Mouse (Mus musculus) layer of hippocampus, adult 9-11 months (tissue): ENCODE data around the gene Tmem141.

Source experiments
- DNase-seq: peaks from one replicate; pipeline ENCODE4 v3.0.0; 2022

Gene Tmem141

DNA sequence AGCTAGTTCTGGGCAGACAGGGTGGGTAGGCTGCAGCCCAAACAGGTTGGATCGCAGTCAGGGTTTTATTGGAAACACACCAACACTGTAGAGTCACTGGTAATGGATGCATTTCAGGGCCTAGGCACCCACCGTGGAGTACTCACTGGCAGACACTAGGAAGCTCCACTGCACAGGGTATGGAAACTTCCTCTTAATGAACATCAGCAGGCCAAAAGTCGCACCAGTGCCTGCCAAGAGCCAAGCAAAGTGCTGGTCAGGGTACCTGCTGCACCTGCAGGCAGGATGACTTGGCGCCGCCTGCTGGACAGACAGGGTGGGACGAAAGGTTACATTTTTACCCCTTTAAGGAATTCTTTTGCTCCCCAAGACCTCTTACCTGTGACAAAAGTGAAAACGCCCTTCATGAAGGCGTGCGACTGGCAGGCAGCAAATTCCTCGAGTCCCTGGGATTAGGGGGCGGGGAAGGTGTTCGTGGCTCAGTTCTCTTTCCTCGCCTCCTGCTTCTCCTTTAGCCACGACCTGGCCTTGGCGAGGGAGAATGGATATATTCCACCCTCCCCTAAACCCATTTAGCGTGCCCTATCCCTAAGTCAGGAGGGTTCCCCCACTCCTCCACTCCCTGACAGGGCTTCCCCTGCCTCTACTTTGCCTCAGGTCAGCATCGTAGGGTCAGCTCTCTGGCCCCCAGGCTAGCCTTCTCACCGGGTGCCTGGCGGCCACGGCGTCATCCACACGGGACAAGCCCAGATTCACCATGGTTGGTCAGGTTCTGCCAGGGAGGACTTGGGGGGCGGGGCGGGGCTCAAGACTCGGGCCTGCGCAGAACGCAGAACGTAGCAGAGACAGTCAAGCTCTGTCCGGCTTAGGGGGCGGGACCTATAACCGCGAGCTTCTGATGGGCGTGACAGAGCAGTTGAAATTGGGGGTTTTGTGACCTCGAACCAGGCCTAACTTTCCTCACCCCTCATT is at the start of gene Tmem141:
TSS of gene Tmem141 (minus strand) at position 777 of the 972 bp plus-strand sequence.
- DNase-seq, result peak; percentile 93

DNA sequence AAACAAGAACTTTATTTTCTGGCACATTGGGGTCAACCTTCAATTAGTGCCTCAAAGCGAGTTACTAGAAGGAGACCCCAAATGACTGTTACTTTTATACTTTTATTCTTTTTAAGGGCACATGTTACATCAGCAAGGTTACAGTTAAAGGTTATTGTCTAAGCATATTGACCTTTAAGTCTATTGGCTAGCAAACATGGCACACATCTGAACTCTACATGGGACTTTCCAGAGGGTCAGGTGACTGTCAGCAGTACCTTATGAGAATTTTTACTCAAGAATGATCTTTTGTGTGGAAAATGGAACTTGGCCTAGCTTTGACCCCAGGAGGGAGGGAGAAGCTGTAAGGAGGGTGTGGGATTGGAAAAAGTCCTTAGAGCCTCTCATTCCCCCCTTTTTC is 44.7 kb upstream of the Tmem141 start:
- no peak for DNase-seq

DNA sequence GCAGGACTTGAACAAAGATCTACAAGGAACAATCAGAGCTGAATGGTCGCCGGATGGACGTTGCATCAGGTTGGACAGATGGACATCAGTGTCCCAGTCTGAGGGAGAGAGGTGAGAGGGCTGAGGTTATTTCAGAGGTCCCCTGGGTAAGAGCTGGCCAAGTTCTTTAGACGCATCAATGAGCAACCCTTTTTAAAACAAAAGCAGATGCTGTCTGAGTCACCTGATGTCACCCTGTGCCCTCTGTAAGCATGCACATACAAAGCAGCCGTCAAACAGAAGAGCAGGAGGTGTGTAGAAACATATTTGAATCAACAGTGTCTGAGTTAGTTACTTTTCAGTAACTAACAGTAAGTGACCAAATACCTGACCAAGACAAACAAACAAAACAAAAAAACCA is 42.3 kb upstream of the Tmem141 start:
- no peak for DNase-seq

DNA sequence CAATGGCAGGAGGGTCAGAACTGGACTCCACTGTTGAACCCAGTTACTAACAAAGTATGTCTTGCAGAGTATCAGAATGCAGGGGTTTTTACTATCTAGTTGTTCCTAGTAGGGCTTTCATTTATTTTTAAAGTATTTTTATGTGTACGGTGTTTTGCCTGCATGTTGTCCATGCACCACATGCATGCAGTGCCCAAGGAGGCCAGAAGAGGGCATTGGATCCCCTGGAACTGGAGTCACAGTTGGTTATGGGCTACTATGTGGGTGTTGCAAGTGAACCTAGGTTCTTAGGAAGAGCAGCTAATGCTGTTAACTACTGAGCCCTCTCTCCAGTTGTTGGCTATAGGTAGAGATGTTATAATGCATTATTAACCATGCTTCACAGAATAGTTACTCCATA is 41.7 kb upstream of the Tmem141 start:
- no peak for DNase-seq

DNA sequence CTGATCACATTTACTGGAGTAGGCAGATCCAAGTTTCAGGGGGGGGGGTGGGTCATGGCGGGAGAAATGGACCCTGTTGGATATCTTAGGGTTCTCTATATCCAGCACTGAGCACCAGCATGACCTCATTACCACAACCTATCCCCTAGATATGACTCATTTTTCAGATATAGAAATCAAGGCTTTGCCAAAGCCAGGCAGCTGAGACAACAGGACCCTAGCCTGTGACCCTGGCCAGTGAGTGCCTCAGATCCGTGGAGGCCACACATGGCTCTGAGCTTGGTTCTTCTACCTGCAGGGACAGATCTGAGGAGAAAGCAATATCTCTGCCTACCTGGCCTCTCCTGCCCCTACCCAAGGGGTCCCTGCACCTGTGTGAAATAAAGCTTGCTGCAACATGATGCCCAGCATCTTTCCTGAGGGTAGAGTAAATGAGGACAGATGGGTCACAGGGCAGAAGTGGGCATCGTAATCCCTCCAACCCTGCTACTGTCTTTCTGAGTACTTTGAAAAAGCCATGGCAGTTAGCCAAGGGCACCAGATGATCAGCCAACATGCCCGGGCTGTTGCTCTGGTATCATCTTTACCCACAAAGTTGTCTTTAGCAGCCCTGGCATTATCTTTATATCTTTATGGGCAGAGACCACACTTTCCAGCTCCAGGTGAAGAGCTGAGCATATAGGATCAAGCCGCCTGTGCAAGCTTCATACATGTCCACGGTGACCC is 39.6 kb upstream of the Tmem141 start:
- no peak for DNase-seq

DNA sequence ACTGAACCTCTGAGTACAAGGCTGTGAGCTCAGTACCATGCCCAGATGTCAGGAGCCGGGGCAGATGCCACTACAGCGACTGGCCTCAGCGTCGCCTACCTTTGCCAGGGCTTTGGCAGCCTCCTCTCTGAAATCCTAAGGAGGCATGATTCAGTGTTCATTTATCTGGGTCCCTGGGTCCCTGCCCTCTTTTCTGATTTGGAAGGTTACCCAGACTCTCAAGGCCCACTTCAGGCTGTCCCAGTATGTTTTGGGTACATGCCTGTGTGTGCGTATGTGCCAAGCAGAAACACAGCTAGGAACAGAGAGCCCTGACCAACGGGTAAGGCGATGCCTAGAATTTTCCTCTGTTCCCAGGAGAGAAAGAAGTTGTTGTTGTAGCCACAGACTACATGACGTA is 38.5 kb upstream of the Tmem141 start:
- no peak for DNase-seq

DNA sequence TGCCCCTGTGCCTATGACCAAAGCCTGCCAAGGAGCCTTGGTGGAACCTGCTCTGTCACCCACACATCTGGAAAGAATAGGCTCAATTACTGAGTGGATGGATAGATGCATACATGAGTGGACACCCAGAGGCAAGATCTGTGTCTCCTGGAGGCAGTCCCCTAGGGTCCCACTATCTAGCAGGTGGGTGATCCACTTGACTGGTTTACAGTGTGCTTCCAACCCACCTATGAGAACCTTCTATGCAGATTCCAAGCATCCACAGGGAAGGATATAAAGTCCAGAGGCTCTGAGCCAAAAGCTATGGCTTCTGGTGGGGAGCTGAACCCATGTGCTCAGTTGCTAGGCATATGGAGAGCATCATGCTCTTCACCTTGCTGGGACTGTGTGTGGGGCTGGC is 35.8 kb upstream of the Tmem141 start, which contains the start of gene Lcn5:
TSS of gene Lcn5 (plus strand) at position 301 of the 400 bp plus-strand sequence.
- DNase-seq, result no peak

DNA sequence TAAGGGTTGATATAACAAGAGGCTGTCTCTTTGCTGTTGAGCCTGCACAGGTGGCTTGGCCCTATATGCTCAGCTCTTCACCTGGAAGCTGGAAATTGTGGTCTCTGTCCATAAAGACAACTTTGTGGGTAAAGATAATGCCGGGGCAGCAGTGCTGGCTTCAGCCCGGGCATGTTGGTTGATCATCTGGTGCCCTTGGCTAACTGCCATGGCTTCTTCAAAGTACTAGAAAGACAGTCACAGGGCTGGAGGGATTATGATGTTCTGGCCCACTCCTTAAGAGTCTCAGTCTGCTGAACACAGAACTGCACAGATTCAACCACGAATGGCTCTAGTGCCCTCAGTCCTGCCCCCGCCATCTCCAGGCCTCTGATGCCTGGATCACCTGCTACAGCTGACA is 35.4 kb upstream of the Tmem141 start:
- DNase-seq, result no peak

DNA sequence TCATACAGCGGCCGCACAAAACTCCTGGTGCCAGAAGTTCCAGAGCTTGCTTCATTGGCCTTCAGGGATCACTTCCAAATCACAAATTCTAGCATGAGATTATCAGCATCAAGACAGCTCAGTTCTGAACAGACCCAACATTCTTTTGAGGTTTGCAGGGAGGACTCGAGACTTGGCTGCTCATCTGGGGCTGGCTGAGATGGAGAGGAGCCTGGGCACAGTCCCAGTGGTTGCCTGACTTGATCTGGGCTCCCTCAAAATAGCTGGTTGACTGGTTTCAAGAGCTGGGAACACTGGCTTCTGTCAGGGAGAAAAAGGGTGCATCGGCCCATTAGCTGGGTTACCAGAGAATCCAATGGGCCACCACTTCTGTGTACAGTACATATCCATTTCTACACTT is 34.9 kb upstream of the Tmem141 start:
- no peak for DNase-seq

DNA sequence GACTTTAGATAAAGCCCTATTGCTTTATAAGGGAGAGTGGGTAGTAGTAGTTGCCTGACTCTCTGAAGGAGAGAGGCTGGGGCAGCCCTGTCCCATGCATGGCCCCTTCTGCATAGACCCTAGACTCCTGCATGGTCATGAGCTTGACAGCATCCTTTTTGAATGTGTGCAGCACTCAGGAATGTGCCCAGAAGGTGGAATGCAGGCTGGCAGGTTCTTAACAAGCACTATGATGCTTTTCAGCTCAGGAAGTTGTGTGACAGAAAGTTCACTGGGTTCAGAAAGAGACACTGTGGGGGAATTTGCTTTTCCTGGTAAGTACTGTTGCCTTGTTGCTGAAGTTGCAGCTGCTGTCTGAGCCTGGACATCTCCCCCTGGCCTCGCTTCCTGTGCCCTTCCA is 32.7 kb upstream of the Tmem141 start:
- no peak for DNase-seq

DNA sequence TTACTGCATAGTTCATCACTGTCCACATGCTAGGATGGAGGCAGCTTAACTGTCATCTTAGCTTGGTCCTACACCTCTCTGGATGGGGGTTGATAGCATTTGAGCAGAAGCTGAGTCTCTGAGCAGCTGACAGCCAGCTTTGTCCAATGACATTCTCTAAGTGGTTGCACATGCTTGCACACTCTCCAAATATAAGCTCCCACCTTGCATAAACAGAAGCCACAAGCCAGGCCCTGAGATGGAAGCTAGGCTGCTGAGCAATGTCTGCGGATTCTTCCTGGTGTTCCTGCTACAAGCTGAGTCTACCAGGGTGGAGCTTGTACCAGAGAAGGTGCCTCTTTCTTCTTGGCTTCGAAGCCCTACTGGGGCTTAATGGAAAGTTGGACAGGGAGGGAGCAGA is 31.1 kb upstream of the Tmem141 start, which contains the start of gene Lcn8:
TSS of gene Lcn8 (plus strand) at position 219 of the 400 bp plus-strand sequence.
- no peak for DNase-seq

DNA sequence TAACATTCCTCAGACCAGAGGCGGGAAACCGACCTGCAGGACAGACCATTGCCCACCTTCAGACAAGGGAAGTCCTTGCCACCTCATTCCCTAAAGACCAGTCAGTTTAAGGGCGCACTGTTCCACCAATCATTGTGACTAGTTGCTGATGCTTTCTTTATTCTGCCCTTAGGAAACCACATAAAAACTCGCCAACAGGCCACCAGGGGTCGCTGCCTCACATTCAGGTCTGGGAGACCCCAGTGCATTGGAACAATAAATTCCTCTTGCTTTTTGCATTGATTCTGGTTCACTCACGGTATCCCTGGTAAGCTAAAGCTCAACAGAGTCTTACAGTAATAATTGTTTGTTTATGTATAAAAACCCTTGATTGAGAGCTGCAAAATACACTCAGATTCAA is 18.1 kb upstream of the Tmem141 start:
- no peak for DNase-seq

DNA sequence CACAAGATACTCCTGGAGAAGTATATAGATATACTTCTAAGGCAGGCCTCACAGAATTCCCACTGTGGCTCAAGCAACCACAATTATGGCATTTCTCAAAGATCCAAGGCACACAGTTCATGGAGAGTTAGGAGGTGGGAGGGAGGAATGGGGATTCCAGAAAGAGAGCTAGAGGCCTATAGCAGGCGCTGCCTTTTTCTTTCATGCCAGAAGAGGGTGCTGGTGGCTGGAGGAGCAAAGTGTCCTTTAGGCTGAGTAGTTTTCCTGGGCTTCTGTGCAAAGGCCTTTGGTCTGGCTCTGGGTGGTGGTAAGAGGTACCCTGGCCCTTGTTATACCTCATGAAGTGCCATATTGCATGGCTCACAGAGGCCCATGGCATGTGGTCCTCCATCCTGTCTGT is 12.2 kb upstream of the Tmem141 start:
- DNase-seq, result no peak

DNA sequence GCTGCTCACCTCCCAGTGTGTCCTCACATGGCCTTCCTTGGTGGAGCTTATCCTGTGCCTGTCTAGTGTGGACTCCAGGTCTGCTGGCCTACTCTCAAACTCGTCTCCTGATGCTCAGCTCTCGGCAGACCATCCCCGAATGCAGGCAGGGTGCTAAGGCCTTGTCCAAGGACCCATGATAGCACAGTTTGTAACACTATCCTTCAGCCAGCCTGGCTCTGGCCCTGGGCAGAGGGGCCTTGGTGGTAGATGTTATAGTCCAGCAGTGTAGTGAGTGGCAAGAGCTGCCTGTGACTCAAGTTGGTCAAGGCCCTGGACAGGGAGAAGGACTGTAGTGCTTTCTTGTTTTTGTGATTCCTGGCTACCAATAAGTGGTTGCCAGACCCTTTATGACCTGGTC is 11.8 kb upstream of the Tmem141 start:
- no peak for DNase-seq

DNA sequence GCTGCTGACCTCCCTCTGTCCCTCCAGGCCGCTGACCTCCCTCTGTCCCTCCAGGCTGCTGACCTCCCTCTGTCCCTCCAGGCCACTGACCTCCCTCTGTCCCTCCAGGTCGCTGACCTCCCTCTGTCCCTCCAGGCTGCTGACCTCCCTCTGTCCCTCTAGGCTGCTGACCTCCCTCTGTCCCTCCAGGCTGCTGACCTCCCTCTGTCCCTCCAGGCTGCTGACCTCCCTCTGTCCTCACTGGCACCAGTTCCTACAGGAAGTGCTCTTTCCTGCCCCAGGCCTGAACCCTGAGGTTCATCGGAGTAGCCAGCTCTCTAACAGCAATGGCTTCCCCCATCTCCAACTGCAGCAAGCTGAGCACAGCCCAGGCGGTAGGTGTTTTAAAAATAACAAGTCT is 6.9 kb upstream of the Tmem141 start:
- DNase-seq, result no peak

DNA sequence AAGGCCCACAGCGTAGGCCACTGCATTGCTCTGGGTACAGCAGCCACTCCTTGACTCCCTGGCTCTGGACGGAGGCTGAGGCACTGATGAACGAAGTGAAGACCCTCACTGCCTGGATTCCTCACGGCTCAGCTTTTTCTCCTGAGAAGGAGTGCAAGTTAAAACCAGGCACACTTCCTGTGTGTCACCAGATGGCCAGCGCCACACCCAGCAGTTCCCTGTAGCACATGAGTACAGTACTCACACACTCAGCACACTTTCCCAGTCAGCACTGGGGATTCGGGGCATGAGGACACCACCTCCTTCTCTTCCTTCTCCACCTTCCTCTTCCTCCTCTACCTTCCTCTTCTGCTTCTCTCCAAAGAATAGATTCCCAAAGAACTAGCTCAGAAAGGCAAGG is 6.0 kb upstream of the Tmem141 start, which contains the start of gene Fcna:
TSS of gene Fcna (minus strand) at position 220 of the 400 bp plus-strand sequence.
- DNase-seq, result no peak

DNA sequence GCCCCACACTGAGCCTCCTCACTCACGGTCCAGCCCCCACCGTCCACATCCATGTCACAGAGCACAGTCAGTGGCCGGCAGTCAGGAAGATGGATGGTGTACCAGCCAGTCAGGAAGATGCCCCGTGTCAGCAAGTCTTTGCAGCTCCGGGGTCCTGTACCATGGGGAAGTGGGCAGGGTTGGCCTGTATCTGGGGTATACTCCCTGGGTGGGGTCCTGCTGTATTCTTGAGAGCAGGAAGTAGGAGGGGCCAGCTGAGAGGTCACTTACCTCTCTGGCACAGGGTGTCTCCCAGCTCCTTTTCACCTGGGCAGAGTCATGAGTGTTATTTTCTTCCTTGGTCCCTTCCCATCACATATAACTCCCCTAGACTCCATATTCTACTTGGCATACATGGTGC is 4.2 kb upstream of the Tmem141 start:
- DNase-seq, result no peak

DNA sequence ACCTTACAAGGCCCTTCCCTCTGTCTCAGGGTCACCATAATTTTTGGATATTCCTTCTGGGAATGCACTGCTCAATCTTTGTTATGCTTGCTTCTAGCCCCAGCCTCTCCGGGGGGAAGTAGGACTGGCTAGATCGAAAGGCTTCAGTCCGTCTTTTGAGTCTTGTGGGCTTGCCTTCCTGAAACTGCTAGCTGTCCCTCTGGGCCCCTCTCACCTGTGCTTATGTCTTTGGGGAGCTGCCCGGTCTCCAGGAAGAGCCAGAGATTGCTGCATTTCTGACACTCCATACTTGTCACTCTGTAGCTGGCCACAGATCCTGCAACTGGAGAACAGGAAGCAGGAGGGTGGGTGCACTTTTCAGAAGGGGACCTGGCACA is 965 bp downstream of the Tmem141 start:
- DNase-seq, result no peak

DNA sequence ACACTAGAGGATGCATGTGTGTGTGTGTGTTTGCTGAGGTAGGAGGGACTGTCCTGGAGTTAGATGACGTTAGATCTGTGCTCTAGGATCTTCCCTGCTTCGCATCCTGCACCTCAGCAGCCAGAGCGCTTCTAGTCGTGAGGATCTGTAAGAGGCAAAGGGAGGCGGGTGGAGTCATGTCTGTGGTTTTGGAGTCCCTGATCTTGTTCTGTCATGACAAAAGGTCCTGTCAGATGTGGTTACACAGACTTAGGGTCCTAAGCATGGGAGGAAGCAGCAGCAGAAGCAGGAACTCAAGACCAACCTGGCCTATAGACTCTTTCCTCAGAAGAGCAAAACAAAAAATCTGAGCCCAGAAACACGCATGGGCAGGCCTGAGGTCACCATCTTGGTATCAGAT is 1.4 kb downstream of the Tmem141 start:
- no peak for DNase-seq

DNA sequence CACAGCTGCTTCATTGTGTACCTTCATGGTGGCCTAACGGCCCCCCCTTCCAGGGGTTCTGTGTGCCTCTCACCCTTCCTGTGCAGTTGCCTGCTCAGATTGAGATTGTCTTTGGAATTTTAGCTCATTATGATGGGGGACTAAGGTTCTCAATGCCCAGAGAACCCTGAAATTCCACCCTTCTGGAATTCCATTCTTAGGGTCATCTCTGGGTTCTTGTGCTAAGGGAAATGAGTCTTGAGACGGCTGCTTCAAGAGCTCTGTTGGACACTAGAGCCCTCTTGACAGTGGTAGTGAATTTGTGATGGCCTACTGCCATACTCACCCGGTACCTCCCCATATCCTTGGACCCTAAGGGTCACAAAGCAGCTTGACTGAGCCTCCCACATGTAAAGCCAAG is 4.2 kb downstream of the Tmem141 start, which contains the start of gene Ccdc183:
TSS of gene Ccdc183 (minus strand) at position 101 of the 400 bp plus-strand sequence.
- no peak for DNase-seq

DNA sequence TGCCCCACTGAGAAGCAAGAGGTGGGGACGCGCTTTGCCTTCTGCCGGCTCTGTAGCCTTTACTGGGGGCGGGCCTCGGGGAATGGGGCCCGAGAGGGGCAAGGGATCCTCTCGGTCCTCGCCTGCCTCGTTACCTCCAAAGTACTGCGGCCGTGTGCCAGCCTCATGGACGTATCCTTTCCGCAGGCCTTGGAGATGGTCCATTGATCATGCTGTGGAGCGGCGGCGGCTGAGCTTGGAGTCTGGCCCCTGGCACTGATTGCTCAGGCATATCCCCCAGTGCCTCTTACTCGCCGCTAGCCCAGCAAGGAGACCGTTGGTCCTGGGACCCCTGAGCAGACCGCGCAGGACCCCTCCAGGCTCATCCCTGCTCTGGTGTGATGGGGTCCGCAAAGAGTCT is 5.4 kb downstream of the Tmem141 start:
- DNase-seq, result no peak

DNA sequence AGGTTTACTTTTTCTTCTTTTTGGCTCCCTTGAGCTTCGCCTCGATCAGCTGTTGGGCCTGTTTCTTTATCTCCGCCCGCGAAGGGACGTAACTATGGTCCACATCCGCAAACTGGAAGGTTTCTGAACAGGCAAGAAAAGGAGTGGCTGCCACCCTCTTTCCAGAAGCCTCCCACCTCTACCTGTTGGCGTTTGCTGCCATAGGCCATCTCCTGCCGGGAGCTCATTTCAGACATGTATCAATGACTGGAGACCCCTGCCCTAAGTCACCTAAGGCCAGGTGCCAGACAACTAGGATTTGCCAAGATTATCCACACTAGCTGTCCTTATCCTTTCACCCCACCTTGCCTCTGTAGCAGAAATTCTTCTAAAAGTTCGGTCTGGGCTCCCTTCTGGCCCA is 13.1 kb downstream of the Tmem141 start:
- DNase-seq, result no peak

DNA sequence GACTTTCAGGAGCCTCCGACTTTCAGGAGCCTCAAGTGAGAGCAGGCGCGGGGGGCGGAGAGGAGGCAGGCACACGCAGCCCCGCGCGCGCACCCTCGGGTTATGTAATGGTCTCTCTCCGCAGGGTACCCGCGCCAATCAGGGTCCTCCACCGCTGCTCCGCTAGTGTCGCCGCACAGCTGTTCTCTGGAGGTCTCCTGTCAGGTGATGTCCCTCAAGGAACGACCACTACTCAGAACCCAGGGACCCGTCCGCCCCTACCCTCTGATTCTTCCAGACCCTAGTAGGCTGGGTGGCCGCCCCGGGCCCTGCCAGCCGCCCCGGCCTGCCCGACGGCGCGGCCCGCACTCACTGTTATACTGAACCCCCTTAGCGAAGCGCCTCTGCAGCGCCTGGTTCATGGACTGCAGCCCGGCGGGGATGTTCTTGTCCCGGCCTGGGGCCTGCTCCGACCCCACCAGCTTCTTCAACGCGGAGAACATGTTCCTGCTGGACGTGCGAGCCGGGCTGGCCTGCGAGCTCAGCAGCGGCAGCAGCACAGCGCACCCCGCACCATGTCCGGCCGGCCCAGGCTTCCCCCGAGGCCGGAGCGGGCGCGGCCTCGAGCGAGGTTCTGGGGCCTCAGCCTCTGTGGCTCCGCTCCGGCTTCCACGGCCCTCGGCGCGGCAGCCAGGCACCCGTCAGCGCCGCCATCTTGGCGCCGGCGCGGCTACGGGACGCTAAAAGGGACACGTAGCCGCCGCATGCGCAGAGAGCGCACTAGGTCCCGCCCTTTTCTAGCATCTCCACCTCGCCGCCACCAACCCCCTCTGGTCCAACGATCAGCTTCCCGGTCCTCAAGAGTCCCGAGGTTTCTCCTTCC is 13.8 kb downstream of the Tmem141 start, which contains the start of gene Rabl6:
TSS of gene Rabl6 (minus strand) at position 761 of the 862 bp plus-strand sequence.
- peak; percentile 89 for DNase-seq
